Mouse (Mus musculus) heart, adult 2 months (tissue): ENCODE results near the gene Gpr84.

ENCODE experiments used
- CTCF ChIP-seq: fragments of 200-600 bp; IDR thresholded peaks from 2 replicates; pipeline ENCODE4 v1.8.1; 2022; ENCODE audit warnings: antibody characterized with exemption, mild to moderate bottlenecking, moderate library complexity
- EP300 ChIP-seq: fragments of 200-500 bp; IDR thresholded peaks from 2 replicates; pipeline ENCODE4 v1.6.1; 2011; ENCODE audit warnings: low read depth, low read length, control low read depth; ENCODE audit not compliant: insufficient read depth

GRCm38 (mm10) chr15:103322396-103322795, 12.0 kb upstream of the Gpr84 start:
- TF ChIP-seq EP300 (no peak), CTCF (no peak)
